Mouse (Mus musculus) embryonic facial prominence, embryonic 10.5 days (tissue): Measurements from ENCODE around the gene Rmnd1. TPM values are rescaled to one million over a fixed set of nuclear protein-coding genes. Genes with fewer than 3 reads are reported as not detected.

Source experiments
- DNase-seq: peaks from one replicate; pipeline ENCODE4 v3.0.0-alpha.2; 2017; ENCODE audit warnings: low spot score
- H3K27ac ChIP-seq: fragments of 300-500 bp; sonication (generic); replicated peaks from 2 replicates; pipeline ENCODE4 v1.5.1; 2016; ENCODE audit warnings: mild to moderate bottlenecking
- H3K27me3 ChIP-seq: fragments of 300-500 bp; sonication (generic); replicated peaks from 2 replicates; pipeline ENCODE4 v1.6.1; 2016; ENCODE audit warnings: low read depth, mild to moderate bottlenecking; ENCODE audit not compliant: poor library complexity, severe bottlenecking
- H3K36me3 ChIP-seq: fragments of 300-500 bp; sonication (generic); replicated peaks from 2 replicates; pipeline ENCODE4 v1.6.1; 2016; ENCODE audit warnings: mild to moderate bottlenecking, moderate library complexity
- H3K4me1 ChIP-seq: fragments of 300-500 bp; sonication (generic); 2 replicates; pipeline ENCODE4 v1.6.1; 2016
- H3K4me3 ChIP-seq: fragments of 300-500 bp; sonication (generic); 2 replicates; pipeline ENCODE4 v1.5.1; 2016; ENCODE audit warnings: mild to moderate bottlenecking, moderate library complexity
- H3K9me3 ChIP-seq: fragments of 300-500 bp; sonication (generic); 2 replicates; pipeline ENCODE4 v1.6.1; 2016; ENCODE audit warnings: mild to moderate bottlenecking
- WGBS: fragments of 180-500 bp; shearing (Covaris S2); methylation state at CpG from one replicate; pipeline ENCODE4 v1.1.7; 2016; 5-methylcytosine and 5-hydroxymethylcytosine counted together
- polyA plus RNA-seq: library from polyadenylated mRNA; unstranded; fragments of >200 nt; fragmentation: Nextera tagmentation; extraction: Ambion mirVana; gene quantifications from 2 replicates; pipeline ENCODE4 v1.2.1, GENCODE M21; 2016

Rmnd1 gene
- polyA plus RNA-seq, 1 experiment from 2014 or later = 52.5 TPM

DNA sequence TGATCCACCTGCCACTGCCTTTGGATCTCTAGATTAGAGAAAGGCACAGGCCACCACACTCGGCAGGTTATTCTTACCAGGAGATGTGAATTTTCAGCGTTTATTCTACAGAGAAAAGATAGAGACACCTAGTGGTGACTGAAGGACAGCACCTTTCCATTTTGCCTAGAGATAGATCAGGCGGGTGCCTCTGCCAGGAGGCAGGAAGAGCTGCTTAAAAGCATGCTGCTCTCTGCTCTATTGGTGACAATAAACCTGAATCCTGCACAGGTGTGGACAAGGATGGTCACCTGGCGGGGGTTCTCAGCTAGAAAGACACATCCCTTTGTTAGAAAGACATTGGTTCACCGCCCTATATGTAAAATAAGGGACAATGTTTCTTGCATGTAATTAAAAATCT is 60.2 kb downstream of the Rmnd1 start:
- no peak for DNase-seq
- Histone ChIP-seq H3K4me3 (no peak overlapping the region), H3K4me1 (peaks cover 6% of the 10 kb centered on the region; the same call in 1 of the 2 replicates), H3K9me3 (peaks cover 4% of the 10 kb centered on the region; the same call in 1 of the 2 replicates), H3K36me3 (peaks cover 70% of the 10 kb centered on the region), H3K27ac (no peak overlapping the region), H3K27me3 (no peaks in the 10 kb centered on the region)
- WGBS = 69% methylated on average over 5 of the region's 5 CpGs

DNA sequence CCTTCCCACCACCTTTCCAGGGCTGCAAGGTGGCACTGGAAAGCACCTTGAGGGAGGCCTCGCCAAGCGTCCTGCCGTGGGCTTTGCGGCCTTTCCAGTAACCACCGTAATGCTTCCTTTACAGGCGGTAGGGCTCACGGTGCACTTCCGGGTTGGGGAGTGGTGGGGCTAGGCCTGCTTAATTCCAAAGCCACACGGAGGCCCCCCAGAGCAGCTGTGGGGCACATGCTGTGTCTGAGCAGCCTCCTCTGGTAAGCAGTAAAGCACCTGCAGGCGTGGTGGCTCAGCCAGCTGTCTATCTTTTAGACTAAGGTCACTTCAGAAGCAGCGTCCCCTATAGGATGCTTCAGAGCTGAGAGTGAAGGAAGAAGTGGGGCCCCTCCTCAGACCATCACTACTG is 62.1 kb downstream of the Rmnd1 start:
- Histone ChIP-seq H3K4me3 (no peak overlapping the region), H3K36me3 (peaks cover 90% of the 10 kb centered on the region), H3K27ac (no peak overlapping the region), H3K4me1 (no peaks in the 10 kb centered on the region; the same call in 1 of the 2 replicates), H3K27me3 (no peaks in the 10 kb centered on the region), H3K9me3 (peaks cover 4% of the 10 kb centered on the region; the same call in 1 of the 2 replicates)
- DNase-seq = no peak
- 92% methylated on average over 11 of the region's 11 CpGs for WGBS

DNA sequence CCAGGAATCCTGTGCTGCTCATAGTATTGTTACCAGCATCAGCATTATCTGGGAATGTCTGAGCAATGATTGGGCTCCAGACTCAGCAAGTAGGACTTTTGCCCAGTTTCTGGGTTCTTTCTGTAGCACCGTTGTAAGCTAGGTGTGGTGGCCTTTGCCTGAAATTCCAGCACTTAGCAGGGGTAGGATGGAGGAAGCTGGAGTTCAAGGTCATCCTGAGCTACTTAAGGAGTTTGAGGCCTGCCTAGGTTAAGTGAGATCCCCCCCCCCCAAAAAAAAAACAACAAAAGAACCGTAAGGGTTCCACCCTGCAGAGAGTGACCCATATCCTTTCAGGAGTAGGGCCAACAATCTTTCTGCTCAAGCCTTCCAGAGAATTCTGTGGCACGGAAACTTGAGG is 67.6 kb downstream of the Rmnd1 start:
- H3K27ac ChIP-seq = no peak overlapping the region
- H3K9me3 ChIP-seq = peaks cover 22% of the 10 kb centered on the region
- H3K27me3 ChIP-seq = no peaks in the 10 kb centered on the region
- H3K4me3 ChIP-seq = no peak overlapping the region
- WGBS = 88% methylated on average over 3 of the region's 3 CpGs
- H3K36me3 ChIP-seq = peaks cover 45% of the 10 kb centered on the region
- H3K4me1 ChIP-seq = no peaks in the 10 kb centered on the region
- no peak for DNase-seq

DNA sequence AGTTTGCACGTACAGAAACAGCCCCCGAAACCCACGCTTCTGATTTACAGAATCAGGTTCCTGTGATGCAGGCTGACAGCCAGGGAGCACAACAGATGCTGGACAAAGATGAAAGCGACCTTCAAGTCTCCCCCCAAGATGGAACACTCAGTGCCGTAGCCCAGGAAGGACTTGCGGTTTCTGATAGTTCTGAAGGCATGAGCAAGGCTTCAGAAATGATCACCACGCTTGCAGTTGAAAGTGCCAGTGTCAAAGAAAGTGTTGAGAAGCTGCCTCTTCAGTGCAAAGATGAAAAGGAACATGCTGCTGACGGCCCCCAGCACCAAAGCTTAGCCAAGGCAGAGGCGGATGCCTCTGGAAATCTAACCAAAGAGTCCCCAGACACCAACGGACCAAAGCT is 74.8 kb downstream of the Rmnd1 start:
- DNase-seq = no peak
- WGBS = 91% methylated on average over 10 of the region's 10 CpGs
- peaks cover 9% of the 10 kb centered on the region for H3K9me3 ChIP-seq
- H3K27ac ChIP-seq = no peak overlapping the region
- no peak overlapping the region for H3K4me3 ChIP-seq
- 0 out of 2 replicates have a peak, but pooled peaks cover 4% of the 10 kb centered on the region for H3K4me1 ChIP-seq
- H3K27me3 ChIP-seq = no peaks in the 10 kb centered on the region
- H3K36me3 ChIP-seq = peaks cover 37% of the 10 kb centered on the region

DNA sequence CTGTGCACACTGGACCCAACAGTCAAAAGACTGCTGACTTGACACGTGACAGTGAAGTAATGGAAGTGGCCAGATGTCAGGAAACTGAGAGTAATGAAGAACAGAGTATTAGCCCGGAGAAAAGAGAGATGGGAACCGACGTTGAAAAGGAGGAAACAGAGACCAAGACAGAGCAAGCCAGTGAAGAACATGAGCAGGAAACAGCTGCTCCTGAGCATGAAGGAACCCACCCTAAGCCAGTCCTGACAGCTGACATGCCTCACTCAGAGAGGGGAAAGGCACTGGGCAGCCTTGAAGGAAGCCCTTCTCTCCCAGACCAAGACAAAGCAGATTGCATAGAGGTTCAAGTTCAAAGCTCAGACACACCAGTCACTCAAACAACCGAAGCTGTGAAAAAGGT is 75.5 kb downstream of the Rmnd1 start:
- 85% methylated on average over 5 of the region's 5 CpGs for WGBS

DNA sequence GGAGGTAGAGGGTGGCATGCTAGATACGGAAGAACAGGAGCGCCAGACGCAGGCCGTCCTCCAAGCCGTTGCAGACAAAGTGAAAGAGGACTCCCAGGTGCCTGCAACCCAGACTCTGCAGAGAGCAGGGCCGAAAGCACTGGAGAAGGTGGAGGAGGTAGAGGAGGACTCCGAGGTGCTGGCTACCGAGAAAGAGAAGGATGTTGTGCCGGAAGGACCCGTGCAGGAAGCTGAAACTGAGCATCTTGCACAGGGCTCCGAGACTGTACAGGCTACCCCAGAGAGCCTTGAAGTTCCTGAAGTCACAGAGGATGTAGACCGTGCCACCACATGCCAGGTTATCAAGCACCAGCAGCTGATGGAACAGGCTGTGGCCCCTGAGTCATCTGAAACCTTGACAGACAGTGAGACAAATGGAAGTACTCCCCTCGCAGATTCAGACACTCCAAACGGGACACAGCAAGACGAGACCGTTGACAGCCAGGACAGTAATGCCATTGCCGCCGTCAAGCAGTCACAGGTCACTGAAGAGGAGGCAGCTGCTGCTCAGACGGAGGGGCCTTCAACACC is 76.2 kb downstream of the Rmnd1 start:
- Histone ChIP-seq H3K27me3 (no peaks in the 10 kb centered on the region), H3K4me3 (no peak overlapping the region), H3K27ac (no peak overlapping the region), H3K9me3 (peaks cover 3% of the 10 kb centered on the region; the same call in 1 of the 2 replicates), H3K4me1 (0 out of 2 replicates have a peak, but pooled peaks cover 4% of the 10 kb centered on the region), H3K36me3 (peaks cover 37% of the 10 kb centered on the region)
- WGBS = 93% methylated on average over 19 of the region's 19 CpGs
- DNase-seq = no peak

More for the DNA sequence above, 75.5 kb downstream of the Rmnd1 start:
- no peak for DNase-seq
- H3K36me3 ChIP-seq = peaks cover 37% of the 10 kb centered on the region
- H3K4me1 ChIP-seq = 0 out of 2 replicates have a peak, but pooled peaks cover 4% of the 10 kb centered on the region
- H3K4me3 ChIP-seq = no peak overlapping the region
- peaks cover 7% of the 10 kb centered on the region for H3K9me3 ChIP-seq
- H3K27me3 ChIP-seq = no peaks in the 10 kb centered on the region
- H3K27ac ChIP-seq = no peak overlapping the region

DNA sequence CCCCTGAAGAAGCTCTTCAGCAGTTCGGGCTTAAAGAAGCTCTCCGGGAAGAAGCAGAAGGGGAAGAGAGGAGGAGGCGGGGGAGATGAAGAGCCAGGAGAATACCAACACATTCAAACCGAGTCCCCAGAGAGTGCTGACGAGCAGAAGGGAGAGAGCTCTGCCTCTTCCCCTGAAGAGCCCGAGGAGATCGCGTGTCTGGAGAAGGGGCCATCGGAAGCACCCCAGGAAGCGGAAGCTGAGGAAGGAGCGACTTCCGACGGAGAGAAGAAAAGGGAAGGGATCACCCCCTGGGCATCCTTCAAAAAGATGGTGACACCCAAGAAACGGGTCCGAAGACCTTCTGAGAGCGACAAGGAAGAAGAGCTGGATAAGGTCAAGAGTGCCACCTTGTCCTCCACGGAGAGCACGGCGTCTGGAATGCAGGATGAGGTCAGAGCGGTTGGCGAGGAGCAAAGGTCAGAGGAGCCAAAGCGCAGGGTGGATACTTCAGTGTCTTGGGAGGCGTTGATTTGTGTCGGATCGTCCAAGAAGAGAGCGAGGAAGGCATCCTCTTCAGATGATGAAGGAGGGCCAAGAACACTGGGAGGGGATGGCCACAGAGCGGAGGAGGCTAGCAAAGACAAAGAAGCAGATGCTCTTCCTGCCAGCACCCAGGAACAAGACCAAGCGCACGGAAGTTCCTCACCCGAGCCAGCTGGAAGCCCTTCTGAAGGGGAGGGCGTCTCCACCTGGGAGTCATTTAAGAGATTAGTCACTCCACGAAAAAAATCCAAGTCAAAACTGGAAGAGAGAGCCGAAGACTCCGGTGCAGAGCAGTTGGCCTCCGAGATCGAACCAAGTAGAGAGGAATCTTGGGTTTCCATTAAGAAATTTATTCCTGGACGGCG is 77.6 kb downstream of the Rmnd1 start:
- H3K4me1 ChIP-seq = 0 out of 2 replicates have a peak, but pooled peaks cover 4% of the 10 kb centered on the region
- H3K9me3 ChIP-seq = no peaks in the 10 kb centered on the region
- no peak overlapping the region for H3K4me3 ChIP-seq
- H3K27me3 ChIP-seq = no peaks in the 10 kb centered on the region
- DNase-seq = no peak
- WGBS = 87% methylated on average over 38 of the region's 38 CpGs
- H3K27ac ChIP-seq = no peak overlapping the region
- H3K36me3 ChIP-seq = peaks cover 37% of the 10 kb centered on the region

Other genes starting within 250 kb of the Rmnd1 start
- 22.1 and 24.3 TPM in 2 replicates for gene Akap12, start 166.0 kb downstream of the Rmnd1 start, polyA plus RNA-seq
- gene Zbtb2, start 44.3 kb downstream of the Rmnd1 start, polyA plus RNA-seq = 18.8 and 22.7 TPM in 2 replicates
- 27.4 and 29.5 TPM in 2 replicates for gene Armt1, start 79 bp upstream of the Rmnd1 start, polyA plus RNA-seq
- 0.10 and 0.15 TPM in 2 replicates for gene Ccdc170, start 50.1 kb upstream of the Rmnd1 start, polyA plus RNA-seq
- 0.07 TPM in 1 of 2 replicates, not detected in the other for gene Esr1, start 179.2 kb upstream of the Rmnd1 start, polyA plus RNA-seq